In the genomic region with DNA sequence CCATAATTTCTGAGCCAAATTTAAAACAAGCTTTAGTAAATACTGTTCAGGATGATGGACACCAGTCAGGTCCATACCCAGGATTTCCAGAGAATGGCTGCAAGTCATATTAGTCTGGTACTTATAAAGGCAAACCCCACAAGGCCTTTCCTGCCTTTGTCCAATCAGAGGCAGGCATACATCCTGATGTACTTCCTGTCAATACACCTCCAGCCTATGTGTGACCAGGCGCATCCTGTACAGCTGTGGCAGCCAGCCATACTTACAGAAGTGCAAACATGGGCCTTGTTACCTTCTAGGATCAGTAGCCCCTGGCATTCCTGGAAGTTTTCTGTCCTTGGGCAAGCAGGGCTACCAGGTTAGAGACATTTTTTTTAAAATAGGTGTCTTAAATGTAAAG, we compare ENCODE assay signal across 22 mouse cellular contexts. TPM values are rescaled to one million over a fixed set of nuclear protein-coding genes. Genes with fewer than 3 reads are reported as not detected.
DNase-seq lines count a peak whose midpoint lies in the region; ATAC-seq and TF ChIP-seq lines count a peak whose summit lies in the region.
"Had no signal": no experiment of that assay in that cellular context is flagged by ENCODE, and none has a peak within 500 bp of the region (broad histone marks: within the 10 kb centered on the region; RNA-seq: fewer than 3 reads in every experiment).

No protein-coding gene starts in this region.

- peak; percentile 90 for DNase-seq in heart, adult 11 months
- no peak for DNase-seq in heart, postnatal 25 days (ENCODE audit: low spot score)
- DNase-seq in heart, postnatal 0 days (ENCODE audit: low spot score): no peak
- no peak for DNase-seq in heart, postnatal 14 days
- no peak for DNase-seq in kidney, adult 8-10 months
- no peak for DNase-seq in hindbrain, embryonic 10.5 days (ENCODE audit: low spot score)
- DNase-seq: adrenal gland, postnatal 14 days; cerebellum, adult 11 months; cerebellum, postnatal 10 days; liver, embryonic 13.5 days; lung, embryonic 14.5 days; lung, postnatal 36 days; thymus, postnatal 25 days had no signal

- no peak for TF ChIP-seq CTCF in heart, postnatal 0 days (IDR thresholded peaks at IDR 0.05; ENCODE audit: low read depth)

- H3K9ac ChIP-seq in heart, postnatal 0 days (replicated peaks; ENCODE audit: low read depth, low read length): no peak overlapping the region
- H3K9ac ChIP-seq: embryonic facial prominence, embryonic 13.5 days; hindbrain, embryonic 13.5 days; limb, embryonic 13.5 days; liver, embryonic 13.5 days; lung, embryonic 14.5 days had no signal

- H3K4me1 ChIP-seq in heart, postnatal 0 days (ENCODE audit: control insufficient read depth, insufficient read depth): peaks cover 25% of the 10 kb centered on the region; the same call in 1 of the 2 replicates
- no peaks in the 10 kb centered on the region for H3K4me1 ChIP-seq in hindbrain, embryonic 10.5 days (replicated peaks)
- H3K4me1 ChIP-seq: embryonic facial prominence, embryonic 13.5 days; hindbrain, embryonic 13.5 days; limb, embryonic 13.5 days; midbrain, embryonic 10.5 days had no signal

- no peaks in the 10 kb centered on the region for H3K9me3 ChIP-seq in heart, postnatal 0 days (replicated peaks; ENCODE audit: control insufficient read depth, low read length)
- H3K9me3 ChIP-seq in hindbrain, embryonic 10.5 days: no peaks in the 10 kb centered on the region
- H3K9me3 ChIP-seq: embryonic facial prominence, embryonic 13.5 days; hindbrain, embryonic 13.5 days; limb, embryonic 13.5 days; liver, embryonic 13.5 days; midbrain, embryonic 10.5 days had no signal

- intact Hi-C loops in heart, postnatal 25 days (cut with DNase I): loop anchor here (2.0 kb wide), 1 partner anchor 29 kb away; a partner anchor contains a TSS
- intact Hi-C loops in heart, postnatal 14 days (cut with DNase I): no loop called here

- ATAC-seq in heart, postnatal 0 days (ENCODE audit: insufficient read depth, low read depth): peak; percentile 60; the same call in 1 of the 2 replicates
- ATAC-seq in inflammation-experienced regulatory T-cells, adult 6 months: peak; percentile 72
- ATAC-seq in cerebellum, adult (ENCODE audit: insufficient number of reproducible peaks, low FRiP score, low TSS enrichment): no peak
- ATAC-seq: forebrain, embryonic 16.5 days; intestine, embryonic 16.5 days; Patski had no signal

- H3K36me3 ChIP-seq in heart, postnatal 0 days (replicated peaks; ENCODE audit: control insufficient read depth, insufficient read depth, low read length): 0 out of 2 replicates have a peak, but pooled peaks cover 3% of the 10 kb centered on the region
- H3K36me3 ChIP-seq in hindbrain, embryonic 10.5 days: peaks cover 2% of the 10 kb centered on the region; the same call in 1 of the 2 replicates
- H3K36me3 ChIP-seq: embryonic facial prominence, embryonic 13.5 days; limb, embryonic 13.5 days; midbrain, embryonic 10.5 days had no signal

- TF ChIP-seq EP300 in heart, postnatal 0 days (IDR thresholded peaks at IDR 0.05; ENCODE audit: low read depth): no peak

- H3K4me3 ChIP-seq in heart, postnatal 0 days (ENCODE audit: low read depth, low read length): no peak overlapping the region
- H3K4me3 ChIP-seq in hindbrain, embryonic 10.5 days: no peak overlapping the region
- H3K4me3 ChIP-seq: embryonic facial prominence, embryonic 13.5 days; hindbrain, embryonic 13.5 days; limb, embryonic 13.5 days; midbrain, embryonic 10.5 days had no signal

- H3K27me3 ChIP-seq in heart, postnatal 0 days (ENCODE audit: control insufficient read depth, insufficient read depth, low read length): no peaks in the 10 kb centered on the region
- no peaks in the 10 kb centered on the region for H3K27me3 ChIP-seq in hindbrain, embryonic 10.5 days (ENCODE audit: insufficient read depth, poor library complexity, severe bottlenecking)
- H3K27me3 ChIP-seq: embryonic facial prominence, embryonic 13.5 days; hindbrain, embryonic 13.5 days; limb, embryonic 13.5 days; liver, embryonic 13.5 days; Patski had no signal

- WGBS in heart, postnatal 0 days: 80% methylated on average over 1 of the region's 1 CpGs
- WGBS in hindbrain, embryonic 10.5 days: 97% methylated on average over 1 of the region's 1 CpGs

- no peak overlapping the region for H3K4me2 ChIP-seq in heart, postnatal 0 days (ENCODE audit: low read depth, low read length)
- H3K4me2 ChIP-seq: embryonic facial prominence, embryonic 13.5 days; hindbrain, embryonic 13.5 days; limb, embryonic 13.5 days; lung, embryonic 14.5 days had no signal

- peak overlapping the region; percentile 87; the same call in 1 of the 2 replicates for H3K27ac ChIP-seq in heart, postnatal 0 days (ENCODE audit: low read depth)
- H3K27ac ChIP-seq in hindbrain, embryonic 10.5 days: no peak overlapping the region
- H3K27ac ChIP-seq: embryonic facial prominence, embryonic 13.5 days; hindbrain, embryonic 13.5 days; limb, embryonic 13.5 days; liver, embryonic 13.5 days; midbrain, embryonic 10.5 days had no signal

RNA-seq across cellular contexts. Expression of a gene that starts 29.2 kb away (rescaled TPM):
- total RNA-seq in heart, postnatal 25 days (2021): 10 to 100 TPM; 30.2 to 33.4 TPM
- 10.8 and 13.3 TPM in 2 replicates for total RNA-seq in heart, postnatal 0 days (2014; rRNA removed; ENCODE audit: low replicate concordance)
- 21.1 and 21.3 TPM in 2 replicates for polyA plus RNA-seq in heart, postnatal 0 days (2015; fragmentation: Nextera tagmentation; extraction: Ambion mirVana)
- 10 to 100 TPM; 31.7 TPM for total RNA-seq in heart, postnatal 14 days (2021)
- 10 to 100 TPM; 30.0 to 32.5 (median 31.7) TPM for polyA plus RNA-seq in inflammation-experienced regulatory T-cells, adult 6 months (2017; shearing (Covaris generic))
- 9.2 and 10.3 TPM in 2 replicates for polyA plus RNA-seq in hindbrain, embryonic 10.5 days (2016; fragmentation: Nextera tagmentation; extraction: Ambion mirVana)
